Mouse (Mus musculus) layer of hippocampus, postnatal 10 days (tissue): Measurements from ENCODE around the gene Cd24a. TPM values are rescaled to one million over a fixed set of nuclear protein-coding genes. Genes with fewer than 3 reads are reported as not detected.

ENCODE experiments used
- DNase-seq, 2 experiments: peaks; one replicate each; pipeline ENCODE4 v3.0.0; 2021; ENCODE audit warnings: low spot score in 2 of 2
- total RNA-seq, 2 experiments: library from RNA; stranded (reverse); gene quantifications; 2 replicates each; pipeline ENCODE4 v1.2.3; 2021

The Cd24a gene
- total RNA-seq, 2 experiments from 2014 or later, result 112 to 116 TPM

DNA sequence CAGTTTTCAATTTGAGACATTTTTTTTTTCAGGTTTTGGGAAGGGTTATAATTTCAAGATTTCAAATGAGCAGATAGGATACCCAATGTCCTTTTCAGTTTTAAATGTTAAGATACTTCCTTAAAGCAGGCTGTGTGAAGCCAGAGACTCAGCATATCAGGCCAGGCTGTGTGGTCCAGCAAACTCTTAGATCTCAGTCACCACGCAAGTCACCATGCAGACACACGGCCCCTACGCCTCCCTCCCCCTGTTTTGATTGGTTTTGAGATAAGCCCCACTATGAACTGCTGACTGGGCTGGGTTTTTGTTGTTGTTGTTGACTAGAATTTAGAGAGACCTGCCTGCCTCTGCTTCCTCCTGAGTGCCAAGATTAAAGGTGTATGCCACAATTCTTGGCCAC lies 3.2 kb downstream of the Cd24a start:
- DNase-seq, result no peak

DNA sequence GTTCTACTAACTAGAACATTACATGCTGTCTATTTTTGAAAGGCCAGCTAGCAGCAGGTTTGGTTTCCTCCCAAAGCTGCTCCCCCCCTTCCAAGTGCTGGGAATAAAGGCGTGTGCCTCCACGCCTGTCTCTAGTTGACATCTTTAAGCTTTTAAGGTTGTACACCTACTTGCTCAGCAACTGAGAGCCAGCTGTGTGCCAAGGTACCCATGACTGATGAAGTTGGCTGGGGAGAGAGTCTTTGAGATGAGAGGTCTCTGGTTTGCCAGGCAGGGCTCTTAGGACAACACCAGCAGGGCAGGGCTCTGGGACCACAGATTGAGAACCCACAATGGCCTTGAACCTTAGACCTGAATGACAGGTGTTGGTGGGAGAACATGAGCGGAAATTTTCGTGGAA lies 6.5 kb downstream of the Cd24a start:
- DNase-seq, result no peak

- DNase-seq, result no peak
Measured at GRCm38 (mm10) chr10:43588470-43589177, 10.5 kb downstream of the Cd24a start.

- DNase-seq, result no peak
Measured at GRCm38 (mm10) chr10:43591477-43591876, 13.4 kb downstream of the Cd24a start.

- no peak for DNase-seq
Measured at GRCm38 (mm10) chr10:43593182-43593581, 15.1 kb downstream of the Cd24a start.

GRCm38 (mm10) chr10:43594187-43594586 lies 16.1 kb downstream of the Cd24a start:
- DNase-seq, result no peak

GRCm38 (mm10) chr10:43594894-43595293 lies 16.8 kb downstream of the Cd24a start:
- DNase-seq, result no peak

DNA sequence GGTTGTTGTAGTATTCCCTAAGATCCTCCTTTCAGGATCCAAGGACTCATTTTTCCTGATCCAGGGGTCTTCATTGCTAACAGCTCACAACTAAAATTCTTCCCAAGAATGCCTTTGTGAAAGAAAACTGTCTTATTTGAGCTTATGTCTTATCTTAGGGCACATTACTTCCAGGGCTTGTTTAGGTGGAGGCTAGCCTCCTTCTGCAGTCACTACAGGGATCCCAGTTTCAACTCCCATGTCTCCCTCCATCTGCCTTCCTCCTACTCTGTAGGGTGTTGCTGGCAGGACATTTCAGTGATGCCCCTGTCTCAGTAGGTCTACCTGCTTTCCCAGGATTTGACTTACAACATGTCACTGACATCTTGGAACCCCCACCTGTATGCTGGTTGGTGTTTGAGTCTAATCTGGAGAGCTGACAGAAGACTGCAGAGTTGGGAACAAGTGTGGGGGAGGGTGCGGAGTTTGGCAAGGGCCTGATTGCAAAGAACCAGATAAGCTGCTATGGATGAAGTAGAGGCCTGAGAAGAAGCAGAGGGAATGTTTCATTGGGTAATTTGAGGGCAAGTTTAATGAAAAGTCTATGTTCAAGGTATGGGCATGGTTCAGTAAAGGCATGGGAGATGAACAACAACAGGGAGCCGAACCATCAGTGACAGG lies 20.1 kb downstream of the Cd24a start:
- no peak for DNase-seq

- DNase-seq, result no peak
Measured at GRCm38 (mm10) chr10:43601039-43601438, 23.0 kb downstream of the Cd24a start.

DNA sequence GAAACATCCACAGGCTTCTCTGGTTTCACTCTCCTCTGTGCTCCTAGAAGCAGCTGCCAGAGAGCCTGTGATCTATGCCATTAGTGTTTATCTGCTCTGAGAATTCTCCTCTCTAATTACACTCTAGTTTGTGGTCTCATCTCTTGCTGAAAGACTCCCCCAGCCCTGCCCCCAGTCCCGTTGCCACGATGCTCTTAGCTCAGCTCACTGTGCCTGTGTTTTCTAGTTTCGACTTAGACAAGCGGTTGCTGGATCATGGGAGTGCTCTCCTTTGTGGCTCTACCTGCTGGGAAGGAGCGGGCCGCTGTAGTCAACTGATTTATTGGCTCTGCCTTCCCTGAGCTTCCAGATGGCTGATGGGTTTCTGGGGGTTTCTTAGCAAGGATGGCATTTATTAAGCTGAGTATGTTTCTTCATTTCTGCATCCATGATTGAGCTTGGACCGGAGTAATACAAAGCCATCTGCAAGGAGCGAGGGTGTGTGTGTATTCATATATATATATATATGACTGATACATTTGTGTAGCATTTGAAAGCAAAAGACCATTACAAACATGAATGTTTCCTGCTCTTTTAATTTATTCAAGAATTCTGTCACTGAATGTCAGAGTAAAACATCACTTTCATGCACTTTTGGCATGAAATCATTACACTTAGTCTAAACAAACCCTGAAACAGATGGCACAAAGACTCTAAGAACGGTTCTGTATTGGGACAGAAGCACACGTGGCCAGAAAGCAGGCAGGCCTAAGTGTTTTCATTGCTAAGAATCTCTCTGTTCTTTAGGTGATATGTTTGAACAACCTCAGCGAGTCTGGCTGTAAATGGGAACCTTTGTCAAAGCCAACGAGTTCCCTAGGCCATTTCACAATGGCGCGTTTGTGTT lies 23.7 kb downstream of the Cd24a start:
- DNase-seq, result no peak

- no peak for DNase-seq
Measured at GRCm38 (mm10) chr10:43603975-43604686, 26.0 kb downstream of the Cd24a start.

- DNase-seq, result no peak
Measured at GRCm38 (mm10) chr10:43604687-43605250, 26.7 kb downstream of the Cd24a start.

- no peak for DNase-seq
Measured at GRCm38 (mm10) chr10:43605901-43606300, 27.8 kb downstream of the Cd24a start.

GRCm38 (mm10) chr10:43609507-43609906 lies 31.4 kb downstream of the Cd24a start:
- no peak for DNase-seq

GRCm38 (mm10) chr10:43609958-43610357 lies 31.9 kb downstream of the Cd24a start:
- no peak for DNase-seq

DNA sequence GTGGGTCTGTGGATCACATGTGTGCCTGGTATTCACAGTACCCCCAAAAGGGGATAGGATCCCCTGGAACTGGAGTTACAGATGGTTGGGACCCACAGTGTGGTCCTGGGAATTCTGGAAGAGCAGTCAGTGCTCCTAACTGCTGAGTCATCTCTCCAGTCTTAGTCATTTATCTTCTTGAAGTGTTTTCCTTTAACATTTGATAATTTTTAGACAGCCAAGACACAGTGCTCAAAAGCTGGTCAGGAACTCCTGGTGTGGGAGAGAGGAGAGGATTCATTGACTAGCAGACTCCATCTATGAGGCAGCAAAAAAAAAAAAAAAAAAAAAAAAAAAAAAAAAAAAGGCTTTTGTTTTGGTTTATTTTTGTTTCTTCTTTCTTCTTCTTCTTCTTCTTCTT lies 33.0 kb downstream of the Cd24a start:
- DNase-seq, result no peak

DNA sequence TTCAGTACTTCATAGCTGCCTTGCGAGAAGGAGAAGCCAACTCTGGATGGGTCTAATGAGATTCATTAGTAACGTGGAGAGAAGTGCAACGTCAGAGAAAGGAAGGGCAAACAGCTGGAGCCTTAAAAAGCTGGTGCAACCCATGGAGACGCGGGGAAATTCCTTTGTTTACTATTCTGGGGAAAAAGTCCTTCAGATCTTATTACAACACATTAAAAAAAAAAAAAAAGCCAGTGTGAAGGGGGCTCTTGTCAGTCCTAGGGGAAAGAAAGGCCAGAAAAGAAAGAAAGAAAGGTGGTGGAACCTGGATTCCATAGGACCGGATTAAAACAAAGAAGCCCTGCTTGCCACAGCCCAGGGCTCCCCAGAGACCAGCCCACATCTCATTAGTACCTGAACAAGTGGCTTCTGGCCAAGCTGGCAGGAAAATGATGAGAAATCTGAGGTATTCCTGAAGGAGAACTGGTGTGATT lies 41.0 kb downstream of the Cd24a start:
- DNase-seq, result no peak

- no peak for DNase-seq
Measured at GRCm38 (mm10) chr10:43619939-43620338, 41.9 kb downstream of the Cd24a start.

- DNase-seq, result no peak
Measured at GRCm38 (mm10) chr10:43623510-43623909, 45.4 kb downstream of the Cd24a start.

GRCm38 (mm10) chr10:43624362-43624761 lies 46.3 kb downstream of the Cd24a start:
- DNase-seq, result no peak
